Mouse (Mus musculus) ovary, postnatal 36 days (tissue): ENCODE data around the gene Inhbb.

Experiments
- DNase-seq: peaks from one replicate; pipeline ENCODE4 v3.0.0; 2022; ENCODE audit warnings: low spot score, mixed read lengths

Gene Inhbb

GRCm38 (mm10) chr1:119420189-119420983 lies 1.7 kb downstream of the Inhbb start:
- no peak for DNase-seq

- DNase-seq: no peak
Measured at GRCm38 (mm10) chr1:119419151-119420105, 2.6 kb downstream of the Inhbb start.

GRCm38 (mm10) chr1:119417991-119418390 lies 4.1 kb downstream of the Inhbb start:
- DNase-seq: no peak

GRCm38 (mm10) chr1:119417542-119417941 lies 4.5 kb downstream of the Inhbb start:
- no peak for DNase-seq

GRCm38 (mm10) chr1:119416610-119417009 lies 5.4 kb downstream of the Inhbb start:
- DNase-seq: no peak

GRCm38 (mm10) chr1:119416177-119416576 lies 5.9 kb downstream of the Inhbb start:
- no peak for DNase-seq

- DNase-seq: no peak
Measured at GRCm38 (mm10) chr1:119415151-119415550, 6.9 kb downstream of the Inhbb start.

GRCm38 (mm10) chr1:119410661-119411060 lies 11.4 kb downstream of the Inhbb start:
- no peak for DNase-seq

- no peak for DNase-seq
Measured at GRCm38 (mm10) chr1:119409599-119410168, 12.4 kb downstream of the Inhbb start.

- DNase-seq: no peak
Measured at GRCm38 (mm10) chr1:119409106-119409505, 12.9 kb downstream of the Inhbb start.

GRCm38 (mm10) chr1:119407691-119408315 lies 14.2 kb downstream of the Inhbb start:
- DNase-seq: no peak

GRCm38 (mm10) chr1:119404798-119405197 lies 17.2 kb downstream of the Inhbb start:
- DNase-seq: no peak

- no peak for DNase-seq
Measured at GRCm38 (mm10) chr1:119404341-119404740, 17.7 kb downstream of the Inhbb start.

GRCm38 (mm10) chr1:119401249-119401648 lies 20.8 kb downstream of the Inhbb start:
- DNase-seq: no peak

- DNase-seq: no peak
Measured at GRCm38 (mm10) chr1:119398640-119399039, 23.4 kb downstream of the Inhbb start.

- peak; percentile 54 for DNase-seq
Measured at GRCm38 (mm10) chr1:119397839-119398238, 24.2 kb downstream of the Inhbb start.

GRCm38 (mm10) chr1:119391311-119391710 lies 30.7 kb downstream of the Inhbb start:
- peak; percentile 65 for DNase-seq

- DNase-seq: no peak
Measured at GRCm38 (mm10) chr1:119390676-119391075, 31.4 kb downstream of the Inhbb start.

- peak; percentile 55 for DNase-seq
Measured at GRCm38 (mm10) chr1:119389771-119390500, 32.1 kb downstream of the Inhbb start.

- peak; percentile 68 for DNase-seq
Measured at GRCm38 (mm10) chr1:119388664-119389396, 33.2 kb downstream of the Inhbb start.

- peak; percentile 63 for DNase-seq
Measured at GRCm38 (mm10) chr1:119386306-119386705, 35.7 kb downstream of the Inhbb start.
